8 mouse cellular contexts compared by ENCODE assay signal in genomic region chr11:77816003-77816402, GRCm38 (mm10). TPM values are rescaled to one million over a fixed set of nuclear protein-coding genes. Genes with fewer than 3 reads are reported as not detected.
DNase-seq lines count a peak whose midpoint lies in the region; ATAC-seq lines count a peak whose summit lies in the region.

No protein-coding gene starts in this region.

- H3K9ac ChIP-seq in kidney, embryonic 14.5 days (ENCODE audit: low read depth, low read length): 0 out of 2 replicates have a peak overlapping the region, but pooled peaks have one; percentile 8

- H3K27ac ChIP-seq in kidney, embryonic 14.5 days (ENCODE audit: low read depth, low read length): no peak overlapping the region

- DNase-seq in 3T3-L1 (ENCODE audit: low read depth, low spot score): peak; percentile 78
- peak; percentile 60 for DNase-seq in c-Kit-positive CD71-positive TER-119-negative erythroid progenitor cells, embryonic 14.5 days (ENCODE audit: low read depth)
- DNase-seq in heart, adult 18-20 months: peak; percentile 81 to 90
- DNase-seq in splenic B cell, adult 2 months (ENCODE audit: low read depth, low spot score): peak; percentile 92
- DNase-seq in frontal cortex, postnatal 14 days (ENCODE audit: low spot score in 2 of 2): no peak

- peaks cover 20% of the 10 kb centered on the region for H3K36me3 ChIP-seq in kidney, embryonic 14.5 days (ENCODE audit: control insufficient read depth, insufficient read depth, low read length)
- peaks cover 7% of the 10 kb centered on the region for H3K36me3 ChIP-seq in splenic B cell, adult 2 months (ENCODE audit: control insufficient read depth, insufficient read depth, low read length, poor library complexity, severe bottlenecking)

- no peaks in the 10 kb centered on the region for H3K9me3 ChIP-seq in kidney, embryonic 14.5 days (ENCODE audit: control insufficient read depth, low read length)

- no peaks in the 10 kb centered on the region for H3K27me3 ChIP-seq in kidney, embryonic 14.5 days (ENCODE audit: control insufficient read depth, insufficient read depth, low read length)
- no peaks in the 10 kb centered on the region for H3K27me3 ChIP-seq in splenic B cell, adult 2 months (ENCODE audit: control insufficient read depth, insufficient read depth, low read length, poor library complexity, severe bottlenecking)

- H3K4me1 ChIP-seq in kidney, embryonic 14.5 days (ENCODE audit: control insufficient read depth, insufficient read depth, low read length): no peaks in the 10 kb centered on the region

- peak; percentile 96 for ATAC-seq in CD4-positive, CD25-positive, alpha-beta regulatory T cell, adult 4 months
- peak; percentile 69; the same call in 1 of the 2 replicates for ATAC-seq in kidney, embryonic 14.5 days (ENCODE audit: low FRiP score, low TSS enrichment)
- ATAC-seq in megakaryocyte-erythroid progenitor cell, adult 5-6 weeks (replicated peaks; ENCODE audit: low FRiP score, low TSS enrichment, poor library complexity, severe bottlenecking): peak; percentile 65

- no peak overlapping the region for H3K4me2 ChIP-seq in kidney, embryonic 14.5 days (replicated peaks; ENCODE audit: low read depth, low read length)

- no peak overlapping the region for H3K4me3 ChIP-seq in kidney, embryonic 14.5 days (ENCODE audit: low read length)

- 29% methylated on average over 3 of the region's 3 CpGs for WGBS in kidney, embryonic 14.5 days

RNA-seq across cellular contexts. Expression of gene Gm10277, which starts 28.5 kb away (rescaled TPM):
- under 1 TPM; 0.32 to 0.34 TPM for polyA plus RNA-seq in CD4-positive, CD25-positive, alpha-beta regulatory T cell, adult 4 months (2017; shearing (Covaris generic))
- total RNA-seq in heart, adult 18-20 months (2021): not detected
- 0.92 and 1.4 TPM in 2 replicates for polyA plus RNA-seq in kidney, embryonic 14.5 days (2014; fragmentation: Nextera tagmentation; extraction: Ambion mirVana)
- total RNA-seq in megakaryocyte-erythroid progenitor cell, adult 5-6 weeks (2014; fragmentation: Nextera tagmentation): not detected in 2 replicates
- not detected in 2 replicates for total RNA-seq in megakaryocyte-erythroid progenitor cell, adult 5-6 weeks (2017)

RNA-seq across cellular contexts. Expression of gene Myo18a, which starts 53.0 kb away (rescaled TPM):
- polyA plus RNA-seq in CD4-positive, CD25-positive, alpha-beta regulatory T cell, adult 4 months (2017; shearing (Covaris generic)): 10 to 100 TPM; 21.4 to 28.9 TPM
- total RNA-seq in heart, adult 18-20 months (2021): 100 to 1,000 TPM; 228 to 270 TPM
- polyA plus RNA-seq in kidney, embryonic 14.5 days (2014; fragmentation: Nextera tagmentation; extraction: Ambion mirVana): 19.1 and 21.1 TPM in 2 replicates
- total RNA-seq in megakaryocyte-erythroid progenitor cell, adult 5-6 weeks (2014; fragmentation: Nextera tagmentation): 69.3 and 99.2 TPM in 2 replicates
- 84.3 and 107 TPM in 2 replicates for total RNA-seq in megakaryocyte-erythroid progenitor cell, adult 5-6 weeks (2017)

Comparison
In these comparisons a context has a peak if more than half of its experiments do, and no peak if none do; other contexts are left out.
1. DNase-seq: peak in 3T3-L1 (single experiment), c-Kit-positive CD71-positive TER-119-negative erythroid progenitor cells, embryonic 14.5 days (single experiment), heart, adult 18-20 months (2 of 2) and splenic B cell, adult 2 months (single experiment); none in frontal cortex, postnatal 14 days (0 of 2).
2. Peak in every context shown above with its lines, with median percentiles within 50 percentile points of each other: ATAC-seq.